Mouse (Mus musculus): ENCODE data around the gene Nucb2. TPM values are rescaled to one million over a fixed set of nuclear protein-coding genes. Genes with fewer than 3 reads are reported as not detected.

Gene Nucb2
- total and polyA plus RNA-seq, 2 experiments from 2014 or later = 14.5 to 50.4 TPM

- TF ChIP-seq CTCF (IDR thresholded peaks at IDR 0.05) = no peak
- H3K9me3 ChIP-seq (ENCODE audit: low read length) = no peaks in the 10 kb centered on the region
- 86% methylated on average over 5 of the region's 5 CpGs for WGBS
- DNase-seq (ENCODE audit: low spot score) (no peak), ATAC-seq (ENCODE audit: low FRiP score) (no peak)
- no peak overlapping the region for H3K4me3 ChIP-seq (ENCODE audit: low read depth, low read length)
- no peaks in the 10 kb centered on the region for H3K27me3 ChIP-seq (ENCODE audit: insufficient read depth, low read length)
- no peak overlapping the region for H3K9ac ChIP-seq (replicated peaks; ENCODE audit: low read length, poor library complexity, severe bottlenecking)
- H3K27ac ChIP-seq (ENCODE audit: low read depth, low read length) = no peak overlapping the region
- no peaks in the 10 kb centered on the region for H3K36me3 ChIP-seq (ENCODE audit: insufficient read depth, low read length)
- no peaks in the 10 kb centered on the region for H3K4me1 ChIP-seq (ENCODE audit: insufficient read depth, low read length)
- no peak overlapping the region for H3K4me2 ChIP-seq (ENCODE audit: low read depth, low read length, poor library complexity, severe bottlenecking)
These were observed 27.9 kb upstream of the Nucb2 start for GRCm38 (mm10) chr7:116476264-116476663.

GRCm38 (mm10) chr7:116483106-116483505 lies 21.1 kb upstream of the Nucb2 start:
- Histone ChIP-seq H3K27ac (ENCODE audit: low read depth, low read length) (no peak overlapping the region), H3K36me3 (ENCODE audit: insufficient read depth, low read length) (no peaks in the 10 kb centered on the region), H3K4me3 (ENCODE audit: low read depth, low read length) (no peak overlapping the region), H3K27me3 (ENCODE audit: insufficient read depth, low read length) (no peaks in the 10 kb centered on the region), H3K4me2 (ENCODE audit: low read depth, low read length, poor library complexity, severe bottlenecking) (no peak overlapping the region), H3K4me1 (ENCODE audit: insufficient read depth, low read length) (no peaks in the 10 kb centered on the region), H3K9me3 (ENCODE audit: low read length) (no peaks in the 10 kb centered on the region), H3K9ac (replicated peaks; ENCODE audit: low read length, poor library complexity, severe bottlenecking) (no peak overlapping the region)
- WGBS = 60% methylated on average over 1 of the region's 1 CpGs
- DNase-seq (ENCODE audit: low spot score) = no peak
- no peak for ATAC-seq (ENCODE audit: low FRiP score)
- no peak for TF ChIP-seq CTCF (IDR thresholded peaks at IDR 0.05)

DNA sequence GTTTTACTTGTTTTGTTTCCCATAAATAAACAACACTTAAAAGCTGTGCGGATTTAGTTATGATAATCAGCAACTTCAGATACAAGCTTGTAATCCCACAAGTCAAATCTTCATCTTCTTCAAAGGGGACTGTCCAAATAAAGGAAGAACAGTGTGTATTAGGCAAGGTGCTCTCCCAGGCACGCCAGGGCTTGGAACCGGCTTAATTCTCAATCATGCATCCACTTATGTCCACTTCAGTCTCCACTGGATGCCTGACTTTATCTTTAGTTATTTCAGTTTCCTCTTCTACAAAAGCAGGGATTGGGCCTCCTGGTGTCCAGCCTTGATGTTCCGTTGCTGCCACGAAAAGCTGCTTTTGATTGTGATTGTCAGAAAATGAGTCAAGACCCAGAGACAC lies 20.4 kb upstream of the Nucb2 start:
- no peak overlapping the region for H3K4me3 ChIP-seq (ENCODE audit: low read depth, low read length)
- no peak for DNase-seq (ENCODE audit: low spot score)
- H3K4me1 ChIP-seq (ENCODE audit: insufficient read depth, low read length) = no peaks in the 10 kb centered on the region

GRCm38 (mm10) chr7:116484213-116484612 lies 20.0 kb upstream of the Nucb2 start:
- Histone ChIP-seq H3K4me3 (ENCODE audit: low read depth, low read length) (no peak overlapping the region), H3K36me3 (ENCODE audit: insufficient read depth, low read length) (no peaks in the 10 kb centered on the region), H3K27ac (ENCODE audit: low read depth, low read length) (no peak overlapping the region), H3K27me3 (ENCODE audit: insufficient read depth, low read length) (no peaks in the 10 kb centered on the region), H3K4me1 (ENCODE audit: insufficient read depth, low read length) (no peaks in the 10 kb centered on the region), H3K9ac (replicated peaks; ENCODE audit: low read length, poor library complexity, severe bottlenecking) (no peak overlapping the region), H3K9me3 (ENCODE audit: low read length) (no peaks in the 10 kb centered on the region), H3K4me2 (ENCODE audit: low read depth, low read length, poor library complexity, severe bottlenecking) (no peak overlapping the region)
- TF ChIP-seq CTCF (IDR thresholded peaks at IDR 0.05) = no peak
- DNase-seq (ENCODE audit: low spot score) = no peak
- 86% methylated on average over 5 of the region's 5 CpGs for WGBS
- no peak for ATAC-seq (ENCODE audit: low FRiP score)

More for the DNA sequence above, 20.4 kb upstream of the Nucb2 start:
- Histone ChIP-seq H3K9ac (replicated peaks; ENCODE audit: low read length, poor library complexity, severe bottlenecking) (no peak overlapping the region), H3K36me3 (ENCODE audit: insufficient read depth, low read length) (no peaks in the 10 kb centered on the region), H3K9me3 (ENCODE audit: low read length) (no peaks in the 10 kb centered on the region), H3K4me2 (ENCODE audit: low read depth, low read length, poor library complexity, severe bottlenecking) (no peak overlapping the region), H3K27ac (ENCODE audit: low read depth, low read length) (no peak overlapping the region), H3K27me3 (ENCODE audit: insufficient read depth, low read length) (no peaks in the 10 kb centered on the region)
- ATAC-seq (ENCODE audit: low FRiP score) = no peak
- TF ChIP-seq CTCF (IDR thresholded peaks at IDR 0.05) = no peak
- WGBS = 62% methylated on average over 5 of the region's 5 CpGs

DNA sequence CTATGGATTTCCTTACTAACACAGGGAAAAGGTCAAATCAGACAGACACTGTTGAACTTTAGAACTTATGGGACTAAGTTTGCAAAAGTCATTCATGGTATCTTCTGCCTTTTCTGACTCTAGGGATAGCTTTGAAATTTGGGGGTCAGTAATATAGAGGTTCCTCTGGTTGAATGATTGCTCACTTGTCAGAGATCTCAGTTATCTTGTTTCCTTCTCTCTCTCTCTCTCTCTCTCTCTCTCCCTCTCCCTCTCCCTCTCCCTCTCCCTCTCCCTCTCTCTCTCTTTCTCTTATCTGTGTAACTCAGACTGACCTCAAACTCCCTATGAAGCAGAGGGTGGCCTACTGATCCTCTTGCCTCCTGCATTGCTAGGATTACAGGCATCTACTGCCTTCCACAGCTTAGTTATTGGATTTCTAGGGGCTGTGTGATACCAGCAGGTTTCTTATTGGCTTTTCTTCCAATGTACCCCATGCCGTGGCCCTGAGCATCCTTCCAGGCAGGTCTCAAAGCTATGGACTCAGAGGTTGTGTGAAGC lies 19.0 kb upstream of the Nucb2 start:
- Histone ChIP-seq H3K9me3 (ENCODE audit: low read length) (no peaks in the 10 kb centered on the region), H3K9ac (replicated peaks; ENCODE audit: low read length, poor library complexity, severe bottlenecking) (no peak overlapping the region), H3K27me3 (ENCODE audit: insufficient read depth, low read length) (no peaks in the 10 kb centered on the region), H3K4me3 (ENCODE audit: low read depth, low read length) (no peak overlapping the region), H3K4me1 (ENCODE audit: insufficient read depth, low read length) (no peaks in the 10 kb centered on the region), H3K36me3 (ENCODE audit: insufficient read depth, low read length) (no peaks in the 10 kb centered on the region), H3K4me2 (ENCODE audit: low read depth, low read length, poor library complexity, severe bottlenecking) (no peak overlapping the region), H3K27ac (ENCODE audit: low read depth, low read length) (no peak overlapping the region)
- TF ChIP-seq CTCF (IDR thresholded peaks at IDR 0.05) = no peak
- ATAC-seq (ENCODE audit: low FRiP score) (no peak), DNase-seq (ENCODE audit: low spot score) (no peak)
- 87% methylated on average over 1 of the region's 1 CpGs for WGBS

DNA sequence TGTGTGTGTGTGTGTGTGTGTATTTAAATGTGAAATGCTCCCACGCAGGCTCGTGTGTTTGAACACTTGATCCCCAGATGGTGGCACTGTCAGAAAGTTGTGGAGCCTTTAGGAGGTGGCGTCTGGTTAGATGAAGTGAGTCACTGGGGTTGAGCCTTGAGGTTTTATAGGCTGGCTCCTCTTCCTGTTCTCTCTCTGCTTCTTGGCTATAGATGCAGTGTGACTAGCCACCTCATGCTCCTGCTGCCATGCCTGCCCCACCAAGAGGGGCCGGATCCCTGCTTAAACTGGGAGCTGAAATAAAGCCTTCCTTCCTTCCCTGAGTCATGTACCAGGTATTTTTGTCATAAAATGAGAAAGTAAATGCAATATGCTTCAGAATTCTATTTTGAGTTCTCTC lies 13.1 kb upstream of the Nucb2 start:
- Histone ChIP-seq H3K9me3 (ENCODE audit: low read length) (no peaks in the 10 kb centered on the region), H3K4me2 (ENCODE audit: low read depth, low read length, poor library complexity, severe bottlenecking) (no peak overlapping the region), H3K9ac (replicated peaks; ENCODE audit: low read length, poor library complexity, severe bottlenecking) (no peak overlapping the region), H3K36me3 (ENCODE audit: insufficient read depth, low read length) (no peaks in the 10 kb centered on the region), H3K27ac (ENCODE audit: low read depth, low read length) (no peak overlapping the region), H3K4me1 (ENCODE audit: insufficient read depth, low read length) (no peaks in the 10 kb centered on the region), H3K4me3 (ENCODE audit: low read depth, low read length) (no peak overlapping the region), H3K27me3 (ENCODE audit: insufficient read depth, low read length) (no peaks in the 10 kb centered on the region)
- no peak for ATAC-seq (ENCODE audit: low FRiP score)
- DNase-seq (ENCODE audit: low spot score) = no peak
- TF ChIP-seq CTCF (IDR thresholded peaks at IDR 0.05) = no peak
- WGBS = 78% methylated on average over 4 of the region's 4 CpGs

Measured in midbrain, postnatal 0 days (tissue).